13 mouse cellular contexts compared by ENCODE assay signal in genomic region chr19:28503011-28503410, GRCm38 (mm10).
A peak's percentile ranks its signal among the peaks of the same experiment; 100 is the strongest.
DNase-seq lines count a peak whose midpoint lies in the region; ATAC-seq and TF ChIP-seq lines count a peak whose summit lies in the region.
"Had no signal": no experiment of that assay in that cellular context is flagged by ENCODE, and none has a peak within 500 bp of the region (broad histone marks: within the 10 kb centered on the region; RNA-seq: fewer than 3 reads in every experiment).

No protein-coding gene starts in this region.

- no peak overlapping the region for H3K4me3 ChIP-seq in forebrain, postnatal 0 days (ENCODE audit: low read depth, low read length)
- no peak overlapping the region for H3K4me3 ChIP-seq in forebrain, embryonic 14.5 days (ENCODE audit: low read depth, low read length)
- H3K4me3 ChIP-seq: embryonic facial prominence, embryonic 10.5 days; midbrain, embryonic 12.5 days; neural tube, embryonic 13.5 days had no signal

- TF ChIP-seq CTCF in forebrain, postnatal 0 days (IDR thresholded peaks at IDR 0.05; ENCODE audit: low read depth): no peak

- 63% methylated on average over 12 of the region's 12 CpGs for WGBS in forebrain, postnatal 0 days
- WGBS in forebrain, embryonic 14.5 days: 70% methylated on average over 12 of the region's 12 CpGs

- ATAC-seq in forebrain, postnatal 0 days: no peak
- no peak for ATAC-seq in forebrain, embryonic 14.5 days
- ATAC-seq in megakaryocyte progenitor cell, adult 5-6 weeks (replicated peaks; ENCODE audit: poor library complexity): no peak
- ATAC-seq in inflammation-experienced regulatory T-cells, adult 6 months: no peak

- intact Hi-C loops in gastrocnemius, postnatal 36 days (cut with DNase I): no loop called here

- no peaks in the 10 kb centered on the region for H3K4me1 ChIP-seq in forebrain, postnatal 0 days (ENCODE audit: insufficient read depth)
- no peaks in the 10 kb centered on the region for H3K4me1 ChIP-seq in forebrain, embryonic 14.5 days (ENCODE audit: control insufficient read depth, insufficient read depth, low read length)
- H3K4me1 ChIP-seq: embryonic facial prominence, embryonic 10.5 days; midbrain, embryonic 12.5 days; neural tube, embryonic 13.5 days had no signal

- H3K27ac ChIP-seq in forebrain, postnatal 0 days (ENCODE audit: low read depth, low read length): no peak overlapping the region
- H3K27ac ChIP-seq in forebrain, embryonic 14.5 days (ENCODE audit: low read depth, low read length): no peak overlapping the region
- H3K27ac ChIP-seq: embryonic facial prominence, embryonic 10.5 days; midbrain, embryonic 12.5 days; neural tube, embryonic 13.5 days had no signal

- H3K4me2 ChIP-seq in forebrain, postnatal 0 days (ENCODE audit: low read depth): no peak overlapping the region
- H3K4me2 ChIP-seq in forebrain, embryonic 14.5 days (ENCODE audit: low read length): no peak overlapping the region
- H3K4me2 ChIP-seq: midbrain, embryonic 12.5 days; neural tube, embryonic 13.5 days had no signal

- no peaks in the 10 kb centered on the region for H3K9me3 ChIP-seq in forebrain, postnatal 0 days (ENCODE audit: low read length)
- no peaks in the 10 kb centered on the region for H3K9me3 ChIP-seq in forebrain, embryonic 14.5 days (replicated peaks; ENCODE audit: control insufficient read depth, low read length)
- H3K9me3 ChIP-seq: embryonic facial prominence, embryonic 10.5 days; midbrain, embryonic 12.5 days; neural tube, embryonic 13.5 days had no signal

- H3K27me3 ChIP-seq in forebrain, postnatal 0 days (ENCODE audit: insufficient read depth, low read length): no peaks in the 10 kb centered on the region
- no peaks in the 10 kb centered on the region for H3K27me3 ChIP-seq in forebrain, embryonic 14.5 days (replicated peaks; ENCODE audit: control insufficient read depth, insufficient read depth, low read length)
- H3K27me3 ChIP-seq: neural tube, embryonic 13.5 days had no signal

- H3K9ac ChIP-seq in forebrain, postnatal 0 days: no peak overlapping the region
- no peak overlapping the region for H3K9ac ChIP-seq in forebrain, embryonic 14.5 days (ENCODE audit: low read length)
- H3K9ac ChIP-seq: midbrain, embryonic 12.5 days; neural tube, embryonic 13.5 days had no signal

- no peaks in the 10 kb centered on the region for H3K36me3 ChIP-seq in forebrain, postnatal 0 days (ENCODE audit: insufficient read depth)
- H3K36me3 ChIP-seq in forebrain, embryonic 14.5 days (ENCODE audit: control insufficient read depth, insufficient read depth, low read length): no peaks in the 10 kb centered on the region
- H3K36me3 ChIP-seq: embryonic facial prominence, embryonic 10.5 days; midbrain, embryonic 12.5 days; neural tube, embryonic 13.5 days had no signal

- peak; percentile 11 for DNase-seq in forebrain, postnatal 0 days
- no peak for DNase-seq in forebrain, embryonic 14.5 days (ENCODE audit: low spot score)
- peak; percentile 25 for DNase-seq in frontal cortex, postnatal 25 days (ENCODE audit: low spot score in 2 of 2)
- DNase-seq in left cerebral cortex, adult 18-20 months (ENCODE audit: low spot score in 2 of 2): peak; percentile 76 to 87
- DNase-seq in right cerebral cortex, adult 2 months (ENCODE audit: low spot score in 2 of 2): peak; percentile 76 to 78
- no peak for DNase-seq in gastrocnemius, postnatal 36 days
- DNase-seq: cerebellum, adult 9-10 months; kidney, adult 9 months had no signal

Comparison
In these comparisons a context has a peak if more than half of its experiments do, and no peak if none do; other contexts are left out.
1. DNase-seq: peak in forebrain, postnatal 0 days (single experiment), frontal cortex, postnatal 25 days (2 of 2), left cerebral cortex, adult 18-20 months (2 of 2) and right cerebral cortex, adult 2 months (2 of 2); none in forebrain, embryonic 14.5 days (single experiment) and gastrocnemius, postnatal 36 days (0 of 2).